Mouse (Mus musculus) kidney, adult 8-10 months (tissue): ENCODE measurements around the gene Usp1.
"Not testable (repeated sequence)": the region's sequence is repeated elsewhere in the genome, so short reads cannot be mapped to it uniquely, and the experiment has no call there.

Source experiments
- DNase-seq, 2 experiments: peaks; one replicate each; pipeline ENCODE4 v3.0.0; 2022

Usp1 gene

GRCm38 (mm10) chr4:98923568-98924070 is at the start of gene Usp1:
Gene Usp1 (plus strand): TSS chr4:98923810.
- DNase-seq = no peak

- no peak for DNase-seq
Measured at GRCm38 (mm10) chr4:98882706-98883105, 40.9 kb upstream of the Usp1 start.

- no peak for DNase-seq
Measured at GRCm38 (mm10) chr4:98886377-98886776, 37.2 kb upstream of the Usp1 start.

GRCm38 (mm10) chr4:98887148-98887547 is 36.5 kb upstream of the Usp1 start:
- DNase-seq = peak; percentile 32 to 46

GRCm38 (mm10) chr4:98910246-98910645 is 13.4 kb upstream of the Usp1 start:
- no peak for DNase-seq

GRCm38 (mm10) chr4:98917724-98918123 is 5.9 kb upstream of the Usp1 start:
- no peak for DNase-seq

GRCm38 (mm10) chr4:98918204-98918603 is 5.4 kb upstream of the Usp1 start:
- no peak for DNase-seq

- no peak for DNase-seq
Measured at GRCm38 (mm10) chr4:98920896-98921295, 2.7 kb upstream of the Usp1 start.

- peak; percentile 11 to 19 for DNase-seq
Measured at GRCm38 (mm10) chr4:98922061-98922642, 1.5 kb upstream of the Usp1 start.

GRCm38 (mm10) chr4:98922643-98923567 is 705 bp upstream of the Usp1 start:
- peak; percentile 98 to 100 for DNase-seq

- peak in 1 of 2 experiments; percentile 4 for DNase-seq
Measured at GRCm38 (mm10) chr4:98924071-98924905, 678 bp downstream of the Usp1 start.

GRCm38 (mm10) chr4:98924906-98925178 is 1.2 kb downstream of the Usp1 start:
- no peak for DNase-seq

GRCm38 (mm10) chr4:98925250-98925781 is 1.7 kb downstream of the Usp1 start:
- DNase-seq = peak in 1 of 2 experiments; percentile 6

- no peak for DNase-seq
Measured at GRCm38 (mm10) chr4:98936036-98936435, 12.4 kb downstream of the Usp1 start.

GRCm38 (mm10) chr4:98938210-98938609 is 14.6 kb downstream of the Usp1 start:
- not testable (repeated sequence) for DNase-seq

GRCm38 (mm10) chr4:98950563-98950962 is 27.0 kb downstream of the Usp1 start:
- no peak for DNase-seq

GRCm38 (mm10) chr4:98955986-98956385 is 32.4 kb downstream of the Usp1 start:
- no peak for DNase-seq

GRCm38 (mm10) chr4:98960243-98960642 is 36.6 kb downstream of the Usp1 start:
- peak; percentile 64 to 81 for DNase-seq

GRCm38 (mm10) chr4:98969946-98970345 is 46.3 kb downstream of the Usp1 start:
- no peak for DNase-seq

- no peak for DNase-seq
Measured at GRCm38 (mm10) chr4:98975741-98976140, 52.1 kb downstream of the Usp1 start.

- not testable (repeated sequence) for DNase-seq
Measured at GRCm38 (mm10) chr4:98978288-98978687, 54.7 kb downstream of the Usp1 start.

GRCm38 (mm10) chr4:98978693-98979092 is 55.1 kb downstream of the Usp1 start:
- no peak for DNase-seq

- DNase-seq = not testable (repeated sequence)
Measured at GRCm38 (mm10) chr4:98979976-98980375, 56.4 kb downstream of the Usp1 start.
